Comparison of ENCODE assay signal across 8 mouse cellular contexts in the genomic region with DNA sequence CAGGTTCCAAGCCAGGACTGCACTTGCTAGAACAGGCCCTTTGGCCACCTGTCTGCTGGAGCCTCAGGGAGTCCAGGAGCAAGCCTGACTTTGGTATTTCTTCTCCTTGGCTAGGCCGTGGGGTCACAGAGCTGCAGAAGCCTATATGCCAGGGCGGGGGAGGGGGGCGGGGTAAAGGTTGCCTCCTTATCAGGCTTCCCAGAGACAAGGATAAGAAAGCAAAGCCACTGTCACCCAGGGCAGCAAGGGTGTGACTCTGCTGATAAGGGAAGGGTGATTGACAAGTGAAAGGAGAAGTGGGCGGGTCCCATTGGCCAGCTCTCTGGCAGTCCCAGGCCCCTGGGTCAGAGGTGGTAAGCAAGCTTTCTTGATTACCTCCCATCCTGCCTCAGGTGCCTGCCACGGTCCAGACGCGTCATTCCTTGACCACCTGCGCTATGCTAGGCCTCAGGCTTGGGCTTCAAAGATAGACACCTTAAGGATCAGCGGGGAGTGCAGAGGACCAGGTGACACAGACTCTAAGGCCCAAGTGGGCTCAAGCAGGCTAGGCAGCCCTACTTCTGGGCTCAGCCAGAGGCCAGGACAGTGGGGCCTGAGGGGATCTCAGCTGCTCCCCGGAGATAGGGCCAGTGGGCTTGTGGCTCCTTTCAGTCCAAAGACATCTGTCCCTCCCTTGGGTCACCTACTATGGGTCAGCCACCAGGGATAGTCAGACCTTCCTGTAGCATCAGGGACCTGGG.
DNase-seq lines count a peak whose midpoint lies in the region; ATAC-seq and TF ChIP-seq lines count a peak whose summit lies in the region.

No protein-coding gene starts in this region.

- H3K9me3 ChIP-seq in intestine, embryonic 14.5 days (ENCODE audit: control insufficient read depth, low read length), result no peaks in the 10 kb centered on the region
- no peaks in the 10 kb centered on the region for H3K9me3 ChIP-seq in stomach, postnatal 0 days (ENCODE audit: control insufficient read depth, low read length)

- H3K27ac ChIP-seq in intestine, embryonic 14.5 days (ENCODE audit: low read depth), result no peak overlapping the region
- 0 out of 2 replicates have a peak overlapping the region, but pooled peaks have one; percentile 14 for H3K27ac ChIP-seq in stomach, postnatal 0 days (replicated peaks)

- H3K4me2 ChIP-seq in intestine, embryonic 14.5 days (ENCODE audit: low read length), result no peak overlapping the region
- no peak overlapping the region for H3K4me2 ChIP-seq in stomach, postnatal 0 days (replicated peaks; ENCODE audit: low read depth)

- H3K9ac ChIP-seq in intestine, embryonic 14.5 days (ENCODE audit: low read length), result no peak overlapping the region
- no peak overlapping the region for H3K9ac ChIP-seq in stomach, postnatal 0 days (ENCODE audit: low read length)

- 63% methylated on average over 10 of the region's 10 CpGs for WGBS in lung, adult 2 months
- WGBS in intestine, embryonic 14.5 days, result 62% methylated on average over 10 of the region's 10 CpGs
- 74% methylated on average over 10 of the region's 10 CpGs for WGBS in stomach, postnatal 0 days

- no peak for TF ChIP-seq POLR2A in lung, adult 2 months (IDR thresholded peaks at IDR 0.05; ENCODE audit: borderline replicate concordance, extremely low read depth, low read depth, low read length)

- H3K27me3 ChIP-seq in intestine, embryonic 14.5 days (replicated peaks; ENCODE audit: control insufficient read depth, insufficient read depth, low read length), result no peaks in the 10 kb centered on the region
- H3K27me3 ChIP-seq in stomach, postnatal 0 days (ENCODE audit: control insufficient read depth, insufficient read depth, low read length), result no peaks in the 10 kb centered on the region

- no peak for TF ChIP-seq CTCF in lung, adult 2 months (IDR thresholded peaks at IDR 0.05; ENCODE audit: insufficient read depth, low read length)
- no peak for TF ChIP-seq CTCF in stomach, postnatal 0 days (IDR thresholded peaks at IDR 0.05; ENCODE audit: low read depth)

- DNase-seq in lung, adult 18-20 months, result peak; percentile 62 to 76
- DNase-seq in lung, adult 2 months, result no peak
- DNase-seq in intestine, embryonic 14.5 days (ENCODE audit: low spot score), result no peak
- DNase-seq in lung, postnatal 4 days, result peak; percentile 53 to 58
- peak; percentile 84 for DNase-seq in stomach, postnatal 0 days (ENCODE audit: low spot score)
- DNase-seq in cerebellum, adult 11-12 months, result no peak
- no peak for DNase-seq in right cerebral cortex, postnatal 4 days
- no peak for DNase-seq in urinary bladder, adult 18-20 months (ENCODE audit: low spot score in 2 of 2)

- H3K4me1 ChIP-seq in lung, adult 2 months (ENCODE audit: control insufficient read depth, insufficient read depth, low read length), result peaks cover 19% of the 10 kb centered on the region
- H3K4me1 ChIP-seq in intestine, embryonic 14.5 days (replicated peaks; ENCODE audit: control insufficient read depth, insufficient read depth, low read length), result peaks cover 48% of the 10 kb centered on the region
- no peaks in the 10 kb centered on the region for H3K4me1 ChIP-seq in stomach, postnatal 0 days (replicated peaks; ENCODE audit: control insufficient read depth, insufficient read depth)

- no peaks in the 10 kb centered on the region for H3K36me3 ChIP-seq in intestine, embryonic 14.5 days (ENCODE audit: control insufficient read depth, insufficient read depth, low read length)
- no peaks in the 10 kb centered on the region for H3K36me3 ChIP-seq in stomach, postnatal 0 days (ENCODE audit: control insufficient read depth, insufficient read depth, low read length)

- H3K4me3 ChIP-seq in lung, adult 2 months (replicated peaks; ENCODE audit: extremely low read depth, low read depth, low read length), result no peak overlapping the region
- no peak overlapping the region for H3K4me3 ChIP-seq in intestine, embryonic 14.5 days (ENCODE audit: low read depth, low read length)
- no peak overlapping the region for H3K4me3 ChIP-seq in stomach, postnatal 0 days (ENCODE audit: low read depth, low read length)

- no peak for TF ChIP-seq EP300 in stomach, postnatal 0 days (optimal IDR thresholded peaks at IDR 0.05)

- peak; percentile 56 for ATAC-seq in intestine, embryonic 14.5 days (replicated peaks; ENCODE audit: low FRiP score, low TSS enrichment, low read depth)
- ATAC-seq in stomach, postnatal 0 days (ENCODE audit: low FRiP score, low TSS enrichment), result peak; percentile 75

Comparison
In these comparisons a context has a peak if more than half of its experiments do, and no peak if none do; other contexts are left out.
1. DNase-seq: peak in lung, adult 18-20 months (2 of 2), lung, postnatal 4 days (2 of 2) and stomach, postnatal 0 days (single experiment); none in lung, adult 2 months (single experiment), intestine, embryonic 14.5 days (single experiment), cerebellum, adult 11-12 months (single experiment), right cerebral cortex, postnatal 4 days (single experiment) and urinary bladder, adult 18-20 months (0 of 2).